Mouse (Mus musculus): ENCODE data around the gene Upf3a. TPM values are rescaled to one million over a fixed set of nuclear protein-coding genes. Genes with fewer than 3 reads are reported as not detected.

The Upf3a gene
- polyA plus RNA-seq (2014; fragmentation: Illumina TruSeq; extraction: RNeasy Lipid Tissue Mini Kit (QIAGEN cat#74804); ENCODE audit: low read depth, low replicate concordance) = 26.3 TPM

GRCm38 (mm10) chr8:13785250-13785763 is at the start of gene Upf3a:
Upf3a (plus strand) TSS chr8:13785615.

DNA sequence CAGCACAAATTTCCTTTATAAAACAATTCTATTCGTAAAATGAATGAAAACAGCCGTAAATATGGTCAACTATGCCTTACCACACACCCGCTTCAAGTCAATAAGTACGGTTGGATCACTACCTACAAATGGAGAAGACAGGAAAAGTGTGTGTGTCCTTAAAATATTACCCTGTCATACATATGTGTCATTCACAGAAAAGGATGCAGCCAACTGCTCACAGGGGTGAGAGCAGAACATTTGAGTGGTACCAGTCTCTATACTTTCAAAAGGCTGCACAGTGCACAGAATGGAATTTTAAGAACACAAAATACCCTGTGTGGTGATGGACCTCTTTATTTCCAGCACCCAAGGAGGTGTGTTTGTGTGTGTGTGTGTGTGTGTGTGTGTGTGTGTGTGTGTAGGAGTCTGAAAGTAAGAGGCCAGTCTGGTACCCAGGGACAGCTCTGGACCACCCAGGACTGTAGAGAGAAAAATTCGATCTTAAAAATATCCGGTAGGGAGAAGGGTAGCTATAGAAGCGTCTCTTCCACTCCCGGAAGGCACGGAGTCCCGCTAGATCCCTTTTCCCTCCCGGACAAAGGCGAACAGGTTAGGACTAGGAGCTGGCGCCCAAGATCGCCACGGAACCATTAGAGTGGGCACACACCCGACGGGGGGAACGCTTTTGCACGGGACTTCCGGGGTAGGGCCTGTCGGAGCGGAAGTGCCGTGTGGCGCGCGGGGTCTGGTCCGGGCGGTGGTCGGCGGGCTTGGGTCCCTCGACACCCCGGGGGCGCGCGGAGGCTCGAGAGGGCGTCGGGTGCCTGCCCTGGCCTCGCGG is 28.2 kb upstream of the Upf3a start, which contains the start of gene Cdc16:
TSS of gene Cdc16 (plus strand) at position 695 of the 823 bp plus-strand sequence.

DNA sequence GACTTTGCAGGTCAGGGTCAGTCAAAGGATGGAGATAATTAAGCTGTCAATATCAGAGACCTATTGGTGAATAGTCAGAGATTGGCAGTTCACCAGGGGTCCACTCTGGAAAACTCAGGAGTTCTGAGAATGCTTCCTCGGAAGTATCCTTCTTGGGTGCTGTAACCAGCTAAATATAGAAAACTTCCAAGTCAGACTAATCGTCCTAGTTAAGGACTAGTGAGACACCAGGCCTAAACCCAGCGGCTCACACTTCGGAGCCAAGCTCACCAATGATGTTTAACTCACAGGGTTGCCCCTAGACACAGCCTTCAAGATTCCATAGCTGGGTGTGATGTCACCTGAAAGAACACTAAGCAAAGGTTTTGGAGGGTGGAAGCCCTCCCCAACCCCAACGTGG is 52.9 kb downstream of the Upf3a start, which contains the start of gene AF366264:
TSS of gene AF366264 (minus strand) at position 101 of the 400 bp plus-strand sequence.

Other genes with a start within 250 kb of the Upf3a start
- gene 1700029H14Rik, start 223.2 kb upstream of the Upf3a start, polyA plus RNA-seq (2014; fragmentation: Illumina TruSeq; extraction: RNeasy Lipid Tissue Mini Kit (QIAGEN cat#74804); ENCODE audit: low read depth, low replicate concordance) = 20.2 TPM
- gene Rasa3, start 108.0 kb upstream of the Upf3a start, polyA plus RNA-seq (2014; fragmentation: Illumina TruSeq; extraction: RNeasy Lipid Tissue Mini Kit (QIAGEN cat#74804); ENCODE audit: low read depth, low replicate concordance) = 36.6 TPM
- 1.4 TPM for gene Cfap97d2, start 79.7 kb upstream of the Upf3a start, polyA plus RNA-seq (2014; fragmentation: Illumina TruSeq; extraction: RNeasy Lipid Tissue Mini Kit (QIAGEN cat#74804); ENCODE audit: low read depth, low replicate concordance)
- gene Cdc16, start 27.9 kb upstream of the Upf3a start, polyA plus RNA-seq (2014; fragmentation: Illumina TruSeq; extraction: RNeasy Lipid Tissue Mini Kit (QIAGEN cat#74804); ENCODE audit: low read depth, low replicate concordance) = 41.6 TPM
- 0.53 TPM for gene AF366264, start 52.8 kb downstream of the Upf3a start, polyA plus RNA-seq (2014; fragmentation: Illumina TruSeq; extraction: RNeasy Lipid Tissue Mini Kit (QIAGEN cat#74804); ENCODE audit: low read depth, low replicate concordance)
- 13.1 TPM for gene Champ1, start 84.0 kb downstream of the Upf3a start, polyA plus RNA-seq (2014; fragmentation: Illumina TruSeq; extraction: RNeasy Lipid Tissue Mini Kit (QIAGEN cat#74804); ENCODE audit: low read depth, low replicate concordance)
- 25.5 TPM for gene Coprs, start 104.7 kb downstream of the Upf3a start, polyA plus RNA-seq (2014; fragmentation: Illumina TruSeq; extraction: RNeasy Lipid Tissue Mini Kit (QIAGEN cat#74804); ENCODE audit: low read depth, low replicate concordance)

Data from adipose tissue, adult 10 weeks (tissue).